Mouse (Mus musculus): Measurements from ENCODE around the gene Serpina9.

- TF ChIP-seq POLR2A (IDR thresholded peaks at IDR 0.05; ENCODE audit: borderline replicate concordance, control insufficient read depth, low read depth, low read length) (no peak), CTCF (IDR thresholded peaks at IDR 0.05; ENCODE audit: control insufficient read depth, insufficient read depth, low read length) (no peak)
These were observed 8.9 kb downstream of the Serpina9 start for GRCm38 (mm10) chr12:104004689-104005088.

Data from bone marrow, adult 2 months (tissue).